Mouse (Mus musculus) adrenal gland (tissue): ENCODE measurements at regions not wholly inside any gene's neighbourhood (a gene's known extent, or its start where the extent isn't known, plus 50 kb on each side); places are given as distances from the start of the nearest gene placed in this dataset.

Experiments
- intact Hi-C: fragments of 180-260 bp; cut with DNase I; formaldehyde crosslinking; loops from one replicate; pipeline ENCODE4 v1.15.1; 2025

GRCm38 (mm10) chr6:100517662-100518061 lies 153.3 kb downstream of the Shq1 start:
- intact Hi-C loops = loop anchor here (5.0 to 10.0 kb wide), 2 partner anchors 230 to 393 kb away; partner anchors contain the start of gene Rybp

- intact Hi-C loops = loop anchor here (10.0 kb wide), 1 partner anchor 388 kb away; no protein-coding TSS in a partner anchor
Measured at GRCm38 (mm10) chr6:100512676-100513075, 158.3 kb downstream of the Shq1 start.

GRCm38 (mm10) chr6:100510676-100511075 lies 160.3 kb downstream of the Shq1 start:
- intact Hi-C loops = loop anchor here (10.0 kb wide), 1 partner anchor 386 kb away; no protein-coding TSS in a partner anchor

GRCm38 (mm10) chr6:100505506-100506247 lies 165.3 kb downstream of the Shq1 start:
- intact Hi-C loops = no loop called here

- intact Hi-C loops = no loop called here
Measured at GRCm38 (mm10) chr6:100502961-100503782, 167.8 kb downstream of the Shq1 start.

GRCm38 (mm10) chr6:100502139-100502538 lies 168.8 kb downstream of the Shq1 start:
- intact Hi-C loops = no loop called here

GRCm38 (mm10) chr6:100500741-100501140 lies 170.2 kb downstream of the Shq1 start:
- intact Hi-C loops = no loop called here

GRCm38 (mm10) chr6:100500060-100500459 lies 170.9 kb downstream of the Shq1 start:
- intact Hi-C loops = no loop called here

GRCm38 (mm10) chr6:100498861-100499271 lies 172.1 kb downstream of the Shq1 start:
- intact Hi-C loops = no loop called here

- intact Hi-C loops = no loop called here
Measured at GRCm38 (mm10) chr6:100498126-100498525, 172.8 kb downstream of the Shq1 start.

- intact Hi-C loops = no loop called here
Measured at GRCm38 (mm10) chr6:100496135-100496534, 174.8 kb downstream of the Shq1 start.

GRCm38 (mm10) chr6:100495131-100495530 lies 175.8 kb downstream of the Shq1 start:
- intact Hi-C loops = no loop called here

- intact Hi-C loops = no loop called here
Measured at GRCm38 (mm10) chr6:100493558-100493957, 177.4 kb downstream of the Shq1 start.

- intact Hi-C loops = no loop called here
Measured at GRCm38 (mm10) chr6:100491811-100492210, 179.1 kb downstream of the Shq1 start.

- intact Hi-C loops = no loop called here
Measured at GRCm38 (mm10) chr6:100490920-100491712, 179.8 kb downstream of the Shq1 start.

- intact Hi-C loops = no loop called here
Measured at GRCm38 (mm10) chr6:100483836-100484235, 187.1 kb downstream of the Shq1 start.

- intact Hi-C loops = no loop called here
Measured at GRCm38 (mm10) chr6:100483084-100483810, 187.7 kb downstream of the Shq1 start.

GRCm38 (mm10) chr6:100482572-100482971 lies 188.4 kb downstream of the Shq1 start:
- intact Hi-C loops = no loop called here

GRCm38 (mm10) chr6:100480525-100480924 lies 190.4 kb downstream of the Shq1 start:
- intact Hi-C loops = no loop called here

GRCm38 (mm10) chr6:100479881-100480280 lies 191.1 kb downstream of the Shq1 start:
- intact Hi-C loops = no loop called here

GRCm38 (mm10) chr6:100479455-100479854 lies 191.5 kb downstream of the Shq1 start:
- intact Hi-C loops = no loop called here
